Mouse (Mus musculus): ENCODE measurements around the gene 1700102P08Rik.

1700102P08Rik gene

DNA sequence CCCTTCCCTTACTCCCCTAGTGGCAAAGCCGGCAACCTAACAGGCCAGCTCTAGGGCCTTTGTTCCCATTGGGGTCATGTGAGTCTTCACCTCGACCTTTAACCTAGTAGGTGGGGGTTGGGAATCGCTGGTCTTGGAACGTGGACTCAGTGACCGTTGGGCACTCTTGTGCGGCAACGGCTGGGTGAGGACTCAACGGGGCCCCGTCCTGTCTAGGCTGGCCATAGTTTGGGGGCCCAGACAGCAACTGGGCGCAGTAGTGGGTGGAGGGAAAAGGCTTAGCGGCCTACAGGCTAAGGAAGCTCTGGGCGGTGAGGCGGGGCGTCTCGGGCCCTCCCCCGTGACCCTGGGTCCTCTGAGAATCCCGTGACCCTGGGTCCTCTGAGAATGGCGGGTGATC, at the start of gene 1700102P08Rik:
1700102P08Rik (plus strand) TSS at position 130 of the 400 bp plus-strand sequence.
- DNase-seq (ENCODE audit: low spot score): no peak

DNA sequence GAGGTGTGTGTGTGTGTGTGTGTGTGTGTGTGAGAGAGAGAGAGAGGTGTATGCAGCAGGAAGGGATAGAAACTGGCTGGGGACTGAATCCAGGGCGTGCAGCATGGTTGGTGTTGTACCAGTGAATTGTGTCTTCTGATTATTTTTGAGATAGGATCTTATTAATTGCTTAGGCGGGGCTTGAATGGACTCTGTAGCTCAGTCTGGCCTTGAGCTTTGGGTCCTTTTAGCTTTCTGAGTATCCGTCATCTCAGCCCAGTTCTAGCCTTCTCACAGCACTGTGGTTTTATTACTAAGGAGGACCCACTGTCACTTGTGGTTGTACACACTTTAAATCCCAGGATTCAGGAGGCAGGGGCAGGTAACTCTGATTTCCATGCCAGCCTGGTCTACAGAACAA, 49.3 kb upstream of the 1700102P08Rik start:
- no peak for DNase-seq (ENCODE audit: low spot score)

DNA sequence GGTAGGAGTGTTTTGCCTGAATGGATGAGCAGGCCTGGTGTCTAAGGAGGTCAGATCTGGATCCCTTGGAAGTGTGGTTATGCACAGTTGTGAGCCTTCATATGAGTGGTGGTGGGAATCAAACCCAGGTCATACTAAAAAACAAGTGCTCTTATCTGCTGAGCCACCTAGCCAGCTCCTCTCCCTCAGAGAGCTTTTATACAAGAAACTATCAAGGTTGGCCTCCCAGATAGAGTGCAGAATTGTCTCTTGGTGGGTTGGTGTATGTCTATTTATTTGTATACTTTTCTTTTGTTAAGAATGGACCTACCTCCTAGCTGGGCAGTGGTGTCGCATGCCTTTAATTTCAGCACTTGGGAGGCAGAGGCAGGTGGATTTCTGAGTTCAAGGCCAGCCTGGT, 48.8 kb upstream of the 1700102P08Rik start:
- no peak for DNase-seq (ENCODE audit: low spot score)

DNA sequence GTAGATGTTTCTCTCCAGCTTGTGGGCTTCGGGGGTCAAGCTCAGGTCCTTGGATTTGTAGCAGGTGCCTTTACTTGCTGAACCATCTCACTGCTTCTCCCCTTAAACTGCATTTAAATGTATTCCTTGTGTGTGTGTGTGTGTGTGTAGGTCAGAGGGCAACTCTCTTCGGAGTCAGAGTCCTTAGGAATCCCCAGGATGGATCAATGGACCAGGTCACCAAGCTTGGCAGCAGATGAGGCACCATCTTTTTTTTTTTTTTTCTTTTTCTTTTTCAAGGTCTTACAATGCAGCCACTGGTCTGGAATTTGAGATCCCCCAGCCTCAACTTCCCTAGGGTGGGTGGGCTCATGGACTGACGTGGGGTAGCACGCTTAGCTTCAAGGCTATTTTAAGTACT, 48.1 kb upstream of the 1700102P08Rik start:
- no peak for DNase-seq (ENCODE audit: low spot score)

DNA sequence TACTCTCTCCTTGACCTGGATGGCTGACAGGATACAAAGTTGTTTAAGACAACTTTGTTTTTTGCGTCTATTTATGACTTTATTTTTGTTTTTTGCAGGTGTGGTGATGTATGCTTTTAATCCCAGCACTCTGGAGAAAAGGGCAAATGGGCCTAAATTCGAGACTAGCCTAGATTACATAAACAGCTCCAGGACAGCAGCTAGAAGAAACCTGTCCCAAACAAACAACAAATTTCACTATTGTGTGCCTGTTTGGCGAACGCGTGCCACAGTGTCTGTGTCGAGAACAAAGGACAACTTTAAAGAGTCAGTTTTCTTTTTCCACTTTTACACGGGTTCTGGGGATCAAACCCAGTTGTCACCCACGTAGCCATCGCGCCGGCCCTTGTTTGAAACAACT, 45.6 kb upstream of the 1700102P08Rik start:
- DNase-seq (ENCODE audit: low spot score): no peak

DNA sequence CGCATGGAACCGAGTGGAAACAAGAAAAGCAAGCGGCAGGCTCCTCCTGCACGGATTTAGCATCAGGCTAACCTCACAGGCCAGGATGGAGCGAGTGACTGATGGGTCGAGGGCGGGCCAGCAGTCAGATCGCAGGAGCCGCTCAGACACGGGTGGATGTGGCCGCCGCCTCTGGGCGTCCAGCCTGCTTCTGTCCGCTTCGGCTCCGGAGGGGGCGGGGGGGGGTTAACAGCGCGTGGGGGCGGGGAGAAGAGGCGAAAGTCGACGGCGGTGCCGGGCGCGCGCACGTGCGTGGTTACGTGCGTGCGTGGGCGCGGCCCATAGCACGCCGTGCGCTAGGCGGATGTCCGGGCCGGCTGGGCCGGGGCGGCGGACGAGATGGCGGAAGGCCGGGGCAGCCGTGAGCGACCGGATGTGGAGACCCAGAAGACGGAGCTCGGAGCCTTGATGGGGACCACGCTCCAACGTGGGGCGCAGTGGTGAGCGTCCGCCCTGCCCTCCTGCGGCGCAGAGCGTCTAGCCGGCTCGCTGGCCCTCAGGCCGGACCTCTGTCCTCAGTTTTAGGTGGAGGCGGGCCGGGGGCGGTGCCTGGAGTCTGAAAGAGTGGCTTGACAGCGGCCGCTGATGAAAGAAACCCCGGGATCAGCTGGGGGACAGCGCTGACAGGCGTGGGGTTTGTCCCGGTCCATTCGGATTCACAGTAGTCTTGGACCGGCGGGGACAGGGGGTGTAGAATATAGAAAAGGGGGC, 44.9 kb upstream of the 1700102P08Rik start, which contains the start of gene Usp4:
Usp4 (plus strand) TSS at position 314 of the 750 bp plus-strand sequence.
- DNase-seq (ENCODE audit: low spot score): peak; percentile 88

DNA sequence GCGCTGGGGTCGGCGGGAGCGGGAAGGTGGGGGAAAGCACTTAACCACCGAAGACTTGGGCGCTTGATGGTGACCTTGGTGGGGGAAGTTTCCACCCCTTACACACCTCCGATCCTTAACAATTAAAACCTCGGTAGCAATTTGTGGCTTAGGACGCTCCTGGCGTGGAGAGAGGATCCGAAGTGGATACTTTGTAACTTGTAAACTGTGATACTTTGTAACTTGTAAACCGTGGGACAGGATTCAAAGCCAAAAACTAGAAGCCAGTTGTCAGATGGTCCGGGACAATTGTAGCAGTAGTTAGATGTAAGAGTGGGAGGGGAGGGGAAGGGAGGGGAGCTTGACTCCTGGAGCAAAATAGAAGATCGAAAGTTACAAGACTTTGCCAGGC, 44.3 kb upstream of the 1700102P08Rik start:
- no peak for DNase-seq (ENCODE audit: low spot score)

DNA sequence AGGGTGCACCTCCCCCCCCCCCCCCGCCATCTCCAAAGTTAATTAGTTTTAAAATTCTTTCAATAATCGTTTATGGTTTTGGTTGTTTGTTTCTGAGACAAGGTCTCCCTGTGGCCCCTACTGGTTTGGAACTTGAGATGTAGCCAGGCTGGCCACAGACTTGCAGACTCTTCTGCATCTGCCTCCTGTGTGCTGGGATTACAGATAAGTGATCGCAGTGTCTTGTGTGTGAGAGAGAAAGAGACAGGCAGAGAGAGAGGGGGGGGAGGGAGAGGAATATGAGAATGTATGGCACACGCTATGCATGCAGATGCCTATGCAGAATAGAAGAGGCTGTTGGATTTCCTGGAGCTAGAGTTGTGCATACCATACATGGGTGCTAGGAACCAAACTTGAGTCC, 42.9 kb upstream of the 1700102P08Rik start:
- no peak for DNase-seq (ENCODE audit: low spot score)

DNA sequence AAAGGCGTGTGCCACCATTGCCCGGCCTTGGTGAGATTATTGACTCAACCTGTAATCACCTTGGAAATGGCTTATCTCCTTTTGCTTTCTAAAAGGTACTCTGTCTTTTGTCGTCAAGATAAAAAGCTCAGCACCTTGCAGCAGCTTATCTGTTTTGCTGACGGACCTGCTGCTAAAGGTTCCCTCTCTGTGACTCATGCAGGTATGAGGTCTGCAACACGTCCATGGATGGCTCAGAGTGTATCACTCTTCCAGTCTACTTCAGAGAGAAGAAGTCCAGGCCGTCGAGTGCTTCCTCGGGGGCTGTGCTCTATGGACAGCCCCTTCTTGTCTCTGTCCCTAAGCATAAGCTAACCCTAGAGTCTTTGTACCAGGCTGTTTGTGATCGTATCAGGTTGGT, 14.4 kb upstream of the 1700102P08Rik start:
- no peak for DNase-seq (ENCODE audit: low spot score)

DNA sequence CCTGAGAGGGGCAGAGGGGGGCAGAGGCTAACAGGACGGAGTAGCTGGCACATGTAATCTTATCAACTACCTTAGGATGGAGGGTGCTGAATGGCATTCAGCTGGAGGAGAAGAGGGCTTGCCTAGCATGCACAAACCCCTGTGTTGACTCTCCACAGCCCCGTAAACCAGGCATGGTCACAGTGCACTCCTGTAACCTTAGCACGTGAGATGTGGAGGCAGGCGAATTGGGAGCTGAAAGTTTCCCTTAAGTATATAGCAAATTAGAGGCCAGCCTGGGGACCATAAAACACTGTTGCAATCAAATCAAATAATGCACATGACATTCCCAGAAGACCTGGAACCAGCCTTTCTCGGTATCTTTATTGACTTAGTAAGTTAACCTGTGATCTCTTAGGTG, 13.9 kb upstream of the 1700102P08Rik start:
- DNase-seq (ENCODE audit: low spot score): no peak

DNA sequence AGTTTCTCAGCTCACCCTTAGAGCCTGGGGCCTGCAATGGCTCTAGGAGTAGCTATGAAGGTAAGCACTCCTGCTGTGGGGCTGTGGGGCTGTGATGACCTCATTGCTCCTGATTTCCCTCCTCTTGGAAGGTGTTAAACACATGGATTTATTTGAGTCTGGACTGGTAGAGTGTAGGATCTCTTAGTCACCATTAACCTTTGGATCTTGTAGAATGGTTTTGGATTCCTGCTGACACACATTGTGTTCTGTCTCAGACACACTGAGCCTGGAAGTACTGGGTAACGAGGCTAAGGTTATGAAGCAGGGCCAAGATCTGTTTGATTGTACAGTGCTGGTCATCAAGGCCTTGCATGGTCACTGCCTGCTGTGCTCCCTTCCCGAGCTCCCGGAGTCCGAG, 13.3 kb upstream of the 1700102P08Rik start:
- DNase-seq (ENCODE audit: low spot score): no peak

DNA sequence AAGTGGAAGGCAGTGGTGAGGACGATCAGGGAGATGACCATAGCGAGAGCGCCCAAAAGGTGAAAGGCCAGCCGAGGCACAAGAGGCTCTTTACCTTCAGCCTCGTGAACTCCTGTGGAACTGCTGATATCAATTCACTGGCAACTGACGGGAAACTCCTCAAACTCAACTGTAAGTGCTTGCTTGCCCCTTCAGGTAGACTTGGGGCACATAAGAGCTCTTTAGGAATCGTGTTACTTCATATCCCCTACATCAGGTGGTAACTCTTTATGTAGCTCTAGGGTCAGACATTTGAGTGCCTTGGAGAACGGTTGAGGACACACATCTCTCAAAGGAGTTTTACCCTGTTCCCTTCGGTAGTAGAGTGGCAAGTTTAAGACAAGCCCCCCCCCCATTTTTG, 11.2 kb upstream of the 1700102P08Rik start:
- DNase-seq (ENCODE audit: low spot score): no peak

DNA sequence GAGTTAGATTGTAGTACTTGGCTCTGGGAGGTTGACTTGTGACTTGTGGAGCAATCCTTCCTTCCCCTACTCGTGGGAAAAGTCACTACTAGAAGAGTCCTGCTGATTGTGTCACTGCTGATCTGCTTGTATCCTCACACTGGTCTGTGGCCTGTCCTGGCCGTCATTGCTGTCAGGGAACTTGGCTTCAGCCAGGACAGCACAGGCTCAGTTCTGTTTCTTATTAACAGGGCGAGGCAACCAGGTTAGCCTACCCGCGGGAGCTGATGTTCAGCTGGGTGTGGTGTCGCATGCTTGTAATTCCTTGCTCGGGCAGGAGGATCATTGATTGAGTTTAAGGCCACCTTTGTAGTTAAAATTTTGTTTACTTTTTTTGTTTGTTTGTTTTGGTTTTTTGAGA, 7.6 kb upstream of the 1700102P08Rik start:
- DNase-seq (ENCODE audit: low spot score): no peak

DNA sequence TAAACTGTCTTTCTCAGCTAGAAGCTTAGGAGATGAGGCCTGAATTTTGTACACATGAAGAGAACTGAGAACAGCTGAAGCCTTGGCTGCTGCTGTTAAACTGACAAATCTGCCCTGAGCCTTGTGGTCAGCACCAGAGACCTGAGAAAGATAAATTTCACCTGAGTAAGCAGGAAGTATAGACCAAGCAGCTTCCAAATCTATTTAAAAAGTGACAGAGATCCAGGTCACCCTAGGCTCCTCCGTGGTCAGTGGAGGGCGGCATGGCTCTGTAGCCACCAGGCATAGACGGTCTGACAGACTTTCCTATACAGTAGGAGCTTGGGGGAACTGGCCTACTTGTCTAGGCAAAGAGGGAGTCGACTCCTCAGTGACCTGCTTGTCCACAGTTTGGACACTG, 5.8 kb upstream of the 1700102P08Rik start:
- DNase-seq (ENCODE audit: low spot score): no peak

DNA sequence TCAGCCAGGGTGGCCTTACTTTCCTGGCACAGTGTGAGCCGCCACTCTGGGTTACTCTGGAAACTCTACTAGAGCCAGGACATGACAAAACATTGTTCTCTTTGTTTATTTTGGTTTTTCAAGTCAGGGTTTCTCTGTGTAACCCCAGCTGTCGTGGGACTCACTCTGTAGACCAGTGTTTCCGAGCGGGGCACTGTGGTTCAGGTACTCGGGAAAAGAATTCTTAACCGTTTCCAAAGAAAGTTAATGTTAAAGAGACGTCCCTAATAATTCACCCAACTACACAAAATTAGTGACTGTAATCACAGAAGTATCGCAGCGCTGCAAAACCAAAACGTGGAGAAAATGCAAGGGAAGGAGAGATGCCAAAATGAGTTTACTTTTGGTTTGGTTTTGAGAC, 4.0 kb upstream of the 1700102P08Rik start:
- DNase-seq (ENCODE audit: low spot score): no peak

DNA sequence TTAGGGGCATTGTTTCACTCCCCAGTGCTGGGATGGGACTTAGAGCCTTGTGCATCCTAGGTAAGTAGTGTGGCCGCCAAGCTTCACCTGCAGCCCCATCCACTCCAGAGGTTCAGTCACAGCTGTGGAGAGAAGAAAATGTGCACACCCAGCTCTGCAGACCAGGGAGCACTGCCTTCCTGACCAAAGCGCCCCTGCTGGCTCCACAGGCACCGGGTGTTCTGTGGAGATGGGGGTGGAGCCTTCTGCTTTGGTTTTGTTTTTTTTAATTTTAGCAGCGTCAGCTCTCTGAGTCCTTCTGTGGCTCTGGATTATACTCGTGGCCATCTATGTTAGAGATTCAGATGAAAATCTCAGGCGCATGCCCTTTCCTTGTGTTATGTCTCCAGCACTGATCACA, 3.4 kb upstream of the 1700102P08Rik start:
- no peak for DNase-seq (ENCODE audit: low spot score)

DNA sequence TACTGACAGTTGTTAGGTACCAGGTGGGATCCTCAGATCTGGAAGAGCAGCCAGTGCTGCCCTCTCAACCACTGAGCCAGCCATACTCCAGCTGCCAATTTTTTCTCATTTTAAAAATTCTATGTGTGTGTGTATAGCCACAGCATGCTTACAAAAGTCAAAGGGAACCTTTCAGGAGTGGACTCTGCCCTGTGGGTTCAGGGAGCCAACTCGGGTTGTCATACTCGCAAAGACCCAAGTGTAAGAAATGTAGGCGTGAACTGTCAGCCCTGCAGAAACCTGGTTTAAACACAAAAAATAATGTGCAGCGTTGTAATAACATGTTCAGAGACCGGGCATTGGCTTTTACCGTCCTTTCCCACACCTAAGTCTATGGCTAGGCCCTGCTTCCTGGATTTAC, 1.6 kb downstream of the 1700102P08Rik start:
- no peak for DNase-seq (ENCODE audit: low spot score)

DNA sequence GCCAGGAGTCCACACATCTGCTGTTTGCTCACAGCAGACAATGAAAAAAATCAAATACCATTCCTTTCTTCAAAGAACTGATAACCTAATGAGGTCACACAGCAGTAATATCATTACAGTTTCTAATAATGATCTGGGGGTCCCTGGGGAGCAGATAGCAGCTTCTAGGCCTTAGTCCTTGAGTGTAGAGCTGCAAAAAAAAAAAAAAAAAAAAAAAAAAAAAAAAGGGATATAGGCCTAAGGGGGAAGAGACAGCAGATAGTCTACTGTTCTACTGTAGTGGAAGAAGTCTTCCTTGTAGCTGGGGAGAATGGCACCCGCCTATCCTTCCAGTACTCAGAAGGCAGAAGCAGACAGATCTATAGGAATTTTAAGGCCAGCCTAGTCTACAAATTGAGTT, 2.8 kb downstream of the 1700102P08Rik start:
- DNase-seq (ENCODE audit: low spot score): no peak

DNA sequence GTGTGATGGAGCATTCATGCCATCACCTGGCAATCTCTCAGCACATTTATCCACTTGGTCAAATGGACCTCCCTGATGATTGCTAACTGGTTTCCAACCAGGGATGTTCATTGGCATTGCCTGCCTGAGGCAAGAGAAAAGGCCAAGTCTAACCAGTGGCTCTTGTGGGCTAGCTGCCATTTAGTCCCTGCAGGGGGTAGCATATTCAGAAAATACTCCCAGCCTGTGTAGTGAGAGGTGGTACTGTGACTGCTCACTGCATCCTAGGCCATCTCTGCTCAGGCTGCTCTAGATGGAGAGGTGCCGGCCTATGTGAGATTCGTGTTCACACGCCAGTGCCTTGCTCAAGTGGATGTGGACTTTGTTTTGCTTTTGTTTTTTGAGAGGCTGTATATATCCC, 5.7 kb downstream of the 1700102P08Rik start:
- DNase-seq (ENCODE audit: low spot score): no peak

DNA sequence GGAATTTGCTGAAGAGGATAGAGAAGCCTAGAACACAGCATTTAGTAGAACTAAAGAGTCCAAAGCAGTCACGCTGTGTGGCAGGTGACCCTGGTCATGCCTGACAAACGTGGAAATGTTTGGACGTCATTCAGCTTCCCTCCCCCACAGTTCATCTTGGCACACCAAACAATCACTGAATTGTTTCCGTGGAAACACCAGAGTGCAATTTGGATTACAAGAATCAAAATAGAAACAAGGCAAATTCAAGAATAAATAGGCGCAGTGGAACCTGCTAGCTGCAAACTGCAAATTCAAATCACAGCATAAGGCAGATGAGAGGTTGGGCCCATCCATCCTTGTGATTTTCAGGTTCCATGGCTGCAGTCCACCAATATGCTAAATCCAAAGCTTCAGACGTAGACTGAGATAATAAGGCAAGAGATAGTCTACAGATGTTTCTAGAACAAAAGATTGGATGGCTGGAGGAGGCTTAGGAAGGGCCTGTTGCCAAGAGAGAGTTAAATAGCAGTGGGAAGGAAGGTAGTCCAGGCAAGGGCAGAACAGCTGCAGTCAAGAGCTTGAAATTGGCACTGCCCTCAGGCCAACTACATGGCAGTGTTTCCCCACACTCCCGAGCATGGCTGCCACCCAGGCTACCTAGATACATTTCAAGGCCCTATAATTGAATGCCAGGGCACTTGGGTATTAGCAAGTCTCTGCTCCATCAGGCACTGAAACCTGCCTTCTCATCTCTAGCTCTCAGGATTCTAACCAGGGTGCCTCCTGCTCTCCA, 8.8 kb downstream of the 1700102P08Rik start:
- no peak for DNase-seq (ENCODE audit: low spot score)

DNA sequence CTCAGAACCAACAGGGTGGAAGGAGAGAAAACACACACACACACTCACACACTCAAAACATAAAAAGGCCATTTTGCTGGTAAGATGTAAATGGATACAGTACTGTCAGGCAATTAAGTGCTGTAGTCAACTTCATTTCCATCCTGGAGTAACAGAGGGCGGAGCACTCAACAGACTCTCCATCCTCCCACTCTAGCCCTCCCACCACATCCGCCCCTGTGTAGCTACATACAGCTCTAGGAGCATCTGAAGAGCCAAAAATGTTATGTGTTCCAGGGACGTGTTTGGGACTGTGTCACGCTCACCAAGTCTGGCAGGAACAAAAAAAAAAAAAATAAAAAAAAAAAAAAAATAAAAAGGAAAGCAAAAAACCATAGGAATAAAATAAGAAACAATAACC, 10.5 kb downstream of the 1700102P08Rik start:
- DNase-seq (ENCODE audit: low spot score): no peak

DNA sequence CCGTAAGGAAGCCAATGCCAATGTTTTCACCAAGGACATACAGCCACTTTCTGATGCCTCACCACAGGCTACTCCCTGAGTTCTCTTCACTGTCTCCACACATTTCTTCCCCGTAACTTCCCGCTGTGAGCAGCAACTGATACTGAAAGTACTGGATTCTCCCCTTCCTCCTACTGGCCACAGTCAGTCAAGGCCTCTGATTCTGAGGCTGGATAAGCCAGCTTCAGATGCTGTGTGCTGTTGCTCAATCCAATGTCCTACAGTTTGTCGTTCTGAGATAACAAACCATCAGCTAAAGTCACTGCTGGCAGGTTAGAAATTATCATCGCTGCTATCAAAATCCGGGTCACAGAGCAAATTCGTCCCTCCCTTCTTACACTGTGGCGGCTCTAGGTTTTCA, 11.8 kb downstream of the 1700102P08Rik start:
- no peak for DNase-seq (ENCODE audit: low spot score)

DNA sequence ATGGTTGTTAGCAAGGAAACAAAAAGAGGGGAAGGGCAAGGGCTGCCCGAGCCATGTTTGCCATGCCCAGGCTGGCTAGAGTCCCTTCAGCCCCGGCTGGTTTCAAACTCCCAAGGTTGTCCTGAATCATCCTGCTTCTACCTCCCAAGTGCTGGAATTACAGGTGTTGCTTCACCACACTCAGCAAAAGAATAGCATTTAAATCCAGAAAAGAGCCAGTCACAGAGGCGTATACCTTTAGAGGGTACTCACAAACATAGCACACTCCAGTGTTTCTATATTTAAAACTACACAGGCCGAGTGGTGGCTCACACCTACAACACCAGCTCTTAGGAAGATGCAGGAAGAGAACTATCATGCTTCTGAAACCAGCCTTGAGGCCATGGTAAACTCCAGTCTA, 16.9 kb downstream of the 1700102P08Rik start:
- DNase-seq (ENCODE audit: low spot score): no peak

Data from urinary bladder, postnatal 14 days (tissue).